Mouse (Mus musculus): Measurements from ENCODE around the gene Smg7. TPM values are rescaled to one million over a fixed set of nuclear protein-coding genes. Genes with fewer than 3 reads are reported as not detected.

The Smg7 gene
- polyA plus RNA-seq, 1 experiment, result 53.7 TPM

GRCm38 (mm10) chr1:152838026-152838702, 64.3 kb downstream of the Smg7 start:
- DNase-seq (ENCODE audit: low read depth), result no peak
- no peak for TF ChIP-seq CTCF (IDR thresholded peaks at IDR 0.05; ENCODE audit: borderline replicate concordance, extremely low read depth, insufficient read depth, insufficient read length)
- TF ChIP-seq POLR2A (IDR thresholded peaks at IDR 0.05; ENCODE audit: borderline replicate concordance, extremely low read depth, insufficient read depth, insufficient read length, poor library complexity, severe bottlenecking), result no peak

GRCm38 (mm10) chr1:152835061-152835460, 67.4 kb downstream of the Smg7 start:
- no peak for DNase-seq (ENCODE audit: low read depth)

GRCm38 (mm10) chr1:152832316-152832715, 70.1 kb downstream of the Smg7 start:
- no peak for DNase-seq (ENCODE audit: low read depth)
- TF ChIP-seq POLR2A (IDR thresholded peaks at IDR 0.05; ENCODE audit: borderline replicate concordance, extremely low read depth, insufficient read depth, insufficient read length, poor library complexity, severe bottlenecking), result no peak
- TF ChIP-seq CTCF (IDR thresholded peaks at IDR 0.05; ENCODE audit: borderline replicate concordance, extremely low read depth, insufficient read depth, insufficient read length), result no peak

More at GRCm38 (mm10) chr1:152835061-152835460, 67.4 kb downstream of the Smg7 start:
- TF ChIP-seq POLR2A (IDR thresholded peaks at IDR 0.05; ENCODE audit: borderline replicate concordance, extremely low read depth, insufficient read depth, insufficient read length, poor library complexity, severe bottlenecking) (no peak), CTCF (IDR thresholded peaks at IDR 0.05; ENCODE audit: borderline replicate concordance, extremely low read depth, insufficient read depth, insufficient read length) (no peak)

- no peak for TF ChIP-seq POLR2A (IDR thresholded peaks at IDR 0.05; ENCODE audit: borderline replicate concordance, extremely low read depth, insufficient read depth, insufficient read length, poor library complexity, severe bottlenecking)
- no peak for TF ChIP-seq CTCF (IDR thresholded peaks at IDR 0.05; ENCODE audit: borderline replicate concordance, extremely low read depth, insufficient read depth, insufficient read length)
- no peak for DNase-seq (ENCODE audit: low read depth)
Observed at GRCm38 (mm10) chr1:152831619-152832018, 70.8 kb downstream of the Smg7 start.

- TF ChIP-seq CTCF (IDR thresholded peaks at IDR 0.05; ENCODE audit: borderline replicate concordance, extremely low read depth, insufficient read depth, insufficient read length) (no peak), POLR2A (IDR thresholded peaks at IDR 0.05; ENCODE audit: borderline replicate concordance, extremely low read depth, insufficient read depth, insufficient read length, poor library complexity, severe bottlenecking) (no peak)
- DNase-seq (ENCODE audit: low read depth), result peak; percentile 79
Observed at GRCm38 (mm10) chr1:152831003-152831402, 71.4 kb downstream of the Smg7 start.

GRCm38 (mm10) chr1:152830054-152830453, 72.4 kb downstream of the Smg7 start:
- no peak for DNase-seq (ENCODE audit: low read depth)
- TF ChIP-seq POLR2A (IDR thresholded peaks at IDR 0.05; ENCODE audit: borderline replicate concordance, extremely low read depth, insufficient read depth, insufficient read length, poor library complexity, severe bottlenecking) (no peak), CTCF (IDR thresholded peaks at IDR 0.05; ENCODE audit: borderline replicate concordance, extremely low read depth, insufficient read depth, insufficient read length) (no peak)

- DNase-seq (ENCODE audit: low read depth), result no peak
- no peak for TF ChIP-seq POLR2A (IDR thresholded peaks at IDR 0.05; ENCODE audit: borderline replicate concordance, extremely low read depth, insufficient read depth, insufficient read length, poor library complexity, severe bottlenecking)
- no peak for TF ChIP-seq CTCF (IDR thresholded peaks at IDR 0.05; ENCODE audit: borderline replicate concordance, extremely low read depth, insufficient read depth, insufficient read length)
Observed at GRCm38 (mm10) chr1:152828637-152829355, 73.7 kb downstream of the Smg7 start.

- DNase-seq (ENCODE audit: low read depth), result no peak
Observed at GRCm38 (mm10) chr1:152828168-152828567, 74.3 kb downstream of the Smg7 start.

GRCm38 (mm10) chr1:152826446-152826845, 76.0 kb downstream of the Smg7 start:
- TF ChIP-seq POLR2A (IDR thresholded peaks at IDR 0.05; ENCODE audit: borderline replicate concordance, extremely low read depth, insufficient read depth, insufficient read length, poor library complexity, severe bottlenecking), result no peak
- TF ChIP-seq CTCF (IDR thresholded peaks at IDR 0.05; ENCODE audit: borderline replicate concordance, extremely low read depth, insufficient read depth, insufficient read length), result no peak
- DNase-seq (ENCODE audit: low read depth), result no peak

More at GRCm38 (mm10) chr1:152828168-152828567, 74.3 kb downstream of the Smg7 start:
- TF ChIP-seq CTCF (IDR thresholded peaks at IDR 0.05; ENCODE audit: borderline replicate concordance, extremely low read depth, insufficient read depth, insufficient read length), result no peak
- TF ChIP-seq POLR2A (IDR thresholded peaks at IDR 0.05; ENCODE audit: borderline replicate concordance, extremely low read depth, insufficient read depth, insufficient read length, poor library complexity, severe bottlenecking), result no peak

GRCm38 (mm10) chr1:152824206-152824605, 78.2 kb downstream of the Smg7 start:
- TF ChIP-seq CTCF (IDR thresholded peaks at IDR 0.05; ENCODE audit: borderline replicate concordance, extremely low read depth, insufficient read depth, insufficient read length) (no peak), POLR2A (IDR thresholded peaks at IDR 0.05; ENCODE audit: borderline replicate concordance, extremely low read depth, insufficient read depth, insufficient read length, poor library complexity, severe bottlenecking) (no peak)
- DNase-seq (ENCODE audit: low read depth), result no peak

- no peak for TF ChIP-seq POLR2A (IDR thresholded peaks at IDR 0.05; ENCODE audit: borderline replicate concordance, extremely low read depth, insufficient read depth, insufficient read length, poor library complexity, severe bottlenecking)
- no peak for TF ChIP-seq CTCF (IDR thresholded peaks at IDR 0.05; ENCODE audit: borderline replicate concordance, extremely low read depth, insufficient read depth, insufficient read length)
- DNase-seq (ENCODE audit: low read depth), result no peak
Observed at GRCm38 (mm10) chr1:152821746-152822145, 80.7 kb downstream of the Smg7 start.
